Mouse (Mus musculus): ENCODE results near the gene Camk2d.

- TF ChIP-seq CTCF (IDR thresholded peaks at IDR 0.05; ENCODE audit: insufficient read depth, low read depth, low read length) (no peak), POLR2A (IDR thresholded peaks at IDR 0.05; ENCODE audit: insufficient read depth, low read depth, low read length) (no peak)
These were observed 70.9 kb downstream of the Camk2d start for GRCm38 (mm10) chr3:126667019-126667418.

Measured in olfactory bulb, adult 2 months (tissue).